Mouse (Mus musculus) gastrocnemius, postnatal 25 days (tissue): ENCODE results near the gene Cmtm3. TPM values are rescaled to one million over a fixed set of nuclear protein-coding genes. Genes with fewer than 3 reads are reported as not detected.
A peak's percentile ranks its signal among the peaks of the same experiment; 100 is the strongest.

Experiments used
- DNase-seq: peaks from one replicate; pipeline ENCODE4 v3.0.0; 2022
- total RNA-seq, 2 experiments: library from RNA; stranded (reverse); gene quantifications; 1 replicate in 1 of 2; 2 replicates in 1 of 2; pipeline ENCODE4 v1.2.3; 2021

Gene Cmtm3
- total RNA-seq, 2 experiments from 2014 or later, result 8.5 to 10.3 TPM

DNA sequence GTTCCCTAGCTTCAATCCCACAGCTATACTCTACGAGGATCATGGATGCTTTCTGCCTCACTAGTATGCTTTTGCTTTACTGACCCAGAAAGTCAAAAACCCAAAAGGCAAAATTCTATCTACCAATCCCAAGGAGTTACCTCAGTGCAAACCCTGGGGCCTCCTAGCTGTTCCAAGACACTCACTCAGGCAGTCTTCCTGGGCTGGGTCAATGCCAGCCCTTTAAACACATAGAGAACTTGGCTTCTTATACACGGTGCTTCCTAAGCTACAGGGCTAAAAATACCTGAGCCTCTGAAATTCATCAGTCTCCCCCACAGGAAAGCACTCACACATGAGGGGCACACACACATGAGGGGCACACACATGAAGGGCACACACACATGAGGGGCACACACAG lies 44.1 kb downstream of the Cmtm3 start:
- no peak for DNase-seq

DNA sequence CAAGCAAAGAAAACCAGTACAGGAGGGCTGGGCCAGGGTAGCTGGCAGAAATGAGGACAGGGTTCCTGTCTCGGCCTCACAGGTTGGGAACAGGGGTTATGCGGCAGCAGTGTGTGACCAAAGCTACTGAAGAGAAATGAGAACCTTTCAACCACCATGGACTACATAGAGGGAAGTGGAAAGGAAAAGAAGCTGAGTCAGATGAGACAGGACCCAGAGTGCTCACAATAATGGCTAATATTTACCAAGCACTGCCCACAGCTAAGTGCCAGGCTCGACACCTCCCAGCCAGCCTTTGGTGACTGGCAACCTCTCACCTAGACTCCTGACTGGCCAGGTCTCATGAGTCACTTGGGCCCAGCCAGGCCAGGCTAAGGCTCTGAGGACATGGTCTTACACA lies 44.8 kb downstream of the Cmtm3 start:
- no peak for DNase-seq

DNA sequence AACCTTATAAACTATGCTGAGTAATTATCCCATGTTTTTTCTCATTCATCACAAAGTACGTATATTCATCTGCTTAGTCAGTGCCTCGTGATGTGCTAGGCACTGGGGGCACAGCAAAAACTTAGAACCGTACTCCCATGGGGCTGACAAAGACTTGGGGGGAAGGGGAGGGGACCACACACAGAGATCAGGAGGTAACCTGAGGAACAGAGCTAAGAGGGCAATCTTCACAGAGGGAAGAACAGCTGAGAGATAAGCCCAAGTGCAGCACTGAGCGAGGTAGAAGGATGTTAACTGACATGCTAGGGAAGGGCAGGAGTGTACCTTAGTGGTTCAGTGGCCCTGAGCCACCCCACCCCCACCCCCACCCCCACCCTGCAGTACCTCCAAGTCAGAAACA lies 47.5 kb downstream of the Cmtm3 start:
- no peak for DNase-seq

DNA sequence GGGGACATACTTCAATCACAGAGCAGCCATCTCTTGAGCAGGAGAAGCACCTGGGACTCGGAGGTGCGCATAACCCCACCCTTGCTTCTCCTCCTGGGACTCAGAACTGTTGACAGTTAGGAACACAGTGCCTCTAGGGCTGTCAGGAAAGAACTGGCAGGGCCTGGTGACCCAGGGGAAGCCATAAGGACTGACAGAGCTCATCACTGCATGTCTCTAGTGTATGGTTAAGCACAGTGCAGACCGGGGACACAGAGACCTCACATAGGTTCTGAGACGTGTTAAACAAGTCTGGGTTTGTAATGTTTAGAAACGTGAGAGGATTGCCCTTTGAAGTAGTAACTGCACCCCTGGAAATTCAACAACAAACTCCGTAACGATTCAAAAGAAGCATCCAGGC lies 48.3 kb downstream of the Cmtm3 start:
- no peak for DNase-seq

GRCm38 (mm10) chr8:104387980-104388379 lies 48.8 kb downstream of the Cmtm3 start:
- no peak for DNase-seq

DNA sequence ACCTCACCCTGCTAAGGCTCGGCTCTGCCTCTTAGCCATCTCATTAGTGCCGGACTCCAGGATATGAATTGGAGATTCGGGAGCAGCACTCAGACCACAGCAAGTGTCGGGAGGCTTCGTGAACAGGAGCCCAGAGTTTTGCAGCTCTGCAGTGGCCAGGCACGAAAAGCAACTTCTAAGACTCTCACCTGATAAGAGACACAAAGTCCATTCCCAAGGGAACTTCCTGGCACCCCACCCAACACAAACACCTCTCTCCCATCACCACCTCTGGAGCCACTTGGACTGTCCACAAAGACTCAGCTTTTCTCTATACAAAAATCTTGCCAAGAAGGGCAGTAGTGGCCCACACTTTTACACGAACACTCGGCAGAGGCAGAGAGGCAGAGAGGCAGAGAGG lies 51.0 kb downstream of the Cmtm3 start:
- no peak for DNase-seq

GRCm38 (mm10) chr8:104393139-104393538 lies 53.9 kb downstream of the Cmtm3 start:
- no peak for DNase-seq

DNA sequence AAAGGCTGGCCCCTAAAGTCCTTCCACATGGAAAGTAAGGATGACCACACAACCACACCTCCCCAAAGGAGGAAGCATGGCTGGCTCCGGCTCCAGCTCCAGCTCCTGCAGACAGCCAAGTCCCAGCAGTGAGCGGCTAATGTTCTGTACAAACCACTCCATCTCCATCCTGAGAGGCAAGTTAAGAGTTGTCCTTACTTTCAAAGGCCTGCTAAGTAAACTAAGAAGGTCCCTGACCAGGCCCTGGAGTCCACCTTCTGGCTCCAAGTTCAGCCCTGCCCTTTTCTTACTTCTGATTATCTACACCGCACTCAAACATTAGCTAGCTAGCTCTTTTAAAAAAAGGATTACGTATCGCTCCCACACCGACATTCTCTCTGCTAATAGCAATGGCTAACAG lies 54.6 kb downstream of the Cmtm3 start:
- no peak for DNase-seq

- DNase-seq, result peak; percentile 26
These were observed 55.8 kb downstream of the Cmtm3 start for GRCm38 (mm10) chr8:104394801-104395702.

DNA sequence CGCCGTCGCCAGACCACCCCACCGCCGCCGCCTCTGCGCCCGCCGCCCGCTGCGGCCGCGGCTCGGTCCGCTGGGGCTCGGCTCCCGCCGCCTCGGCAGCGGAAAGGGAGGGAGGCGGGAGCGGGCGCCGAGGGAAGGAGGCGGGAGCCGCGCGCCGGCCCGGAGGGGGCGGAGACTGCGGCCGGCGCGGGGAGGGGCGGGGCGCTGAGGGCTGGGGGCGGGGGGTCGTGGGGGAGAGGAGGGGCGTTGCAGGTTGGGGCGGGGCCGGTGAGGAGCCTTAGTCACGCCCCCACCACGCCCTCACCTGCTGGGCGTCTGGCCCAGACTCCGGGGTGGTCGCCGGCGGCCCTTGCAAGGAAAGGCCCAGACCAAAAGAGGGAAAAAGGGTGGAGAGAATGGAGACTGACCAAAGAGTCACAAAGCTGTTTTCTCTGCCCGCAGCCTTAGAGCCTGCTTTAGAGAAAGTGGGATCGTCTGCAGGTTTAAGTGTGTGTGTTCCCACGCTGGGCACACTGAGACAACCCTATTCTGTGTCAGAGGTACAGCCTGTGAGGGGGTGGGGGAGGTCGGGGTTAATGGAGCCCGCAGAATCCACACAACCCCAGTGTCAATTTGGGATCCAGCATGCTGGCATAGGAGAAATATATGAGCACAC lies 56.6 kb downstream of the Cmtm3 start, which contains the start of gene Cmtm4:
Cmtm4 (minus strand) TSS at position 105 of the 655 bp plus-strand sequence.
- DNase-seq, result peak; percentile 61

Other genes with a start within 250 kb of the Cmtm3 start
- gene Cdh5, start 237.8 kb upstream of the Cmtm3 start, total RNA-seq, result 10 to 100 TPM; 41.8 to 51.9 TPM
- under 1 TPM; 0.27 to 0.31 TPM for gene Bean1, start 169.0 kb upstream of the Cmtm3 start, total RNA-seq
- gene Tk2, start 90.9 kb upstream of the Cmtm3 start, total RNA-seq, result 1 to 10 TPM; 2.7 to 3.8 TPM
- gene Cklf, start 88.5 kb upstream of the Cmtm3 start, total RNA-seq, result 1 to 10 TPM; 1.7 to 2.9 TPM
- not detected for gene Cmtm2a, start 46.2 kb upstream of the Cmtm3 start, total RNA-seq
- gene Gm45711, start 29.3 kb upstream of the Cmtm3 start, total RNA-seq, result not detected
- gene Cmtm1, start 29.3 kb upstream of the Cmtm3 start, total RNA-seq, result not detected
- not detected for gene Gm11020, start 17.8 kb upstream of the Cmtm3 start, total RNA-seq
- gene Cmtm2b, start 17.2 kb upstream of the Cmtm3 start, total RNA-seq, result not detected
- gene Cmtm4, start 56.4 kb downstream of the Cmtm3 start, total RNA-seq, result 1 to 10 TPM; 3.7 to 4.1 TPM
- 100 to 1,000 TPM in 1 of 2 experiments, 10 to 100 TPM in 1; 63.2 to 101 TPM for gene Dync1li2, start 103.6 kb downstream of the Cmtm3 start, total RNA-seq
- gene Terb1, start 170.5 kb downstream of the Cmtm3 start, total RNA-seq, result under 1 TPM in 1 of 2 experiments, not detected in 1; 0.10 TPM
- gene Nae1, start 195.2 kb downstream of the Cmtm3 start, total RNA-seq, result 10 to 100 TPM; 19.7 to 22.8 TPM
- gene Car7, start 195.3 kb downstream of the Cmtm3 start, total RNA-seq, result 1 to 10 TPM; 1.0 to 1.2 TPM